Mouse (Mus musculus): ENCODE measurements around the gene Naa11. TPM values are rescaled to one million over a fixed set of nuclear protein-coding genes. Genes with fewer than 3 reads are reported as not detected.

Naa11 gene
- polyA plus RNA-seq, 1 experiment from 2014 or later = not detected

DNA sequence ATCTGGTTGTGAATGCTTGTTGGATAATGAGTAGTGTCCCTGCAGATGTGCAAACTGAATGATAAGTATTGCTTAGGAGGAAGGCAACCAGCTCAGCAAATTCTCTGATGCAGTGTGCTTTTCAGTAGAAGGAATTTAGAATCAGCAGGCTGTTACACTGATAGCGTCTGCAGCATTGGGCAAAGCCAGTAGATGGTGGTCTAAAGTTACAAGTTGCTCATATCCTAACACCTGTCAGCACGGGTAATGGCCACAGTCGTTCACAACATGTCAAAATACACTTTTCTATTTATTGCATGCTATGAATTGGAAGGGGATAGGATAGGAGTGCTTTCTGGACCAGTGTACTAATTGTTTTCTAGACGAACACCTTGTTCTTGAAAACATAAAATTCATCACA is 33.1 kb downstream of the Naa11 start:
- DNase-seq (ENCODE audit: low spot score) = no peak
- H3K4me3 ChIP-seq (ENCODE audit: low read depth, low read length) = no peak overlapping the region
- ATAC-seq (replicated peaks; ENCODE audit: low FRiP score) = no peak
- no peaks in the 10 kb centered on the region for H3K36me3 ChIP-seq (ENCODE audit: control insufficient read depth, insufficient read depth, low read length)
- 64% methylated on average over 4 of the region's 4 CpGs for WGBS
- no peaks in the 10 kb centered on the region for H3K27me3 ChIP-seq (replicated peaks; ENCODE audit: control insufficient read depth, insufficient read depth, low read length)
- H3K27ac ChIP-seq (ENCODE audit: low read depth, low read length) = no peak overlapping the region
- H3K4me1 ChIP-seq (replicated peaks; ENCODE audit: control insufficient read depth, insufficient read depth, low read length) = no peaks in the 10 kb centered on the region
- H3K9ac ChIP-seq (ENCODE audit: low read depth, low read length) = no peak overlapping the region
- no peak overlapping the region for H3K4me2 ChIP-seq
- H3K9me3 ChIP-seq (ENCODE audit: control insufficient read depth, low read length) = no peaks in the 10 kb centered on the region

DNA sequence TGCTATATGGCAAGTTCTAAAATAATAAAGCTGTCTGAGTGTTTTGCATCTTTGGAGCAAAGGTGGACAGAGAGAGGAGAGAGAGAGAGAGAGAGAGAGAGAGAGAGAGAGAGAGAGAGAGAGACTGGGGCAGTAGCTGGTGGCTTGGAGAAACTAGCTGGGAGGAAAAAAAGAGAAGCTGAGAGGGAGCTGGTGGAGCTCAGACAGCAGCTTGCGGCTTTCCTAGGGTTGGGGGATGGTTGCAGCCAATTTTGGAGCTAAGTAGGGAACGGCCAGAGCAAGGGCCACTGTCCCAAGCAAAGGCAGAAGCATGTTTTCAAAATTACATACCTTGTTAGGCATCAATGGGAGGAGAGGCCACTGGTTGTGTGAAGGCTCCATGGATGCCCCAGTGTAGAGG is 36.0 kb downstream of the Naa11 start:
- ATAC-seq (replicated peaks; ENCODE audit: low FRiP score) (no peak), DNase-seq (ENCODE audit: low spot score) (no peak)
- Histone ChIP-seq H3K9ac (ENCODE audit: low read depth, low read length) (no peak overlapping the region), H3K4me1 (replicated peaks; ENCODE audit: control insufficient read depth, insufficient read depth, low read length) (no peaks in the 10 kb centered on the region), H3K36me3 (ENCODE audit: control insufficient read depth, insufficient read depth, low read length) (no peaks in the 10 kb centered on the region), H3K27me3 (replicated peaks; ENCODE audit: control insufficient read depth, insufficient read depth, low read length) (no peaks in the 10 kb centered on the region), H3K9me3 (ENCODE audit: control insufficient read depth, low read length) (no peaks in the 10 kb centered on the region), H3K4me3 (ENCODE audit: low read depth, low read length) (no peak overlapping the region), H3K4me2 (no peak overlapping the region), H3K27ac (ENCODE audit: low read depth, low read length) (no peak overlapping the region)
- WGBS = 50% methylated on average over 2 of the region's 2 CpGs

DNA sequence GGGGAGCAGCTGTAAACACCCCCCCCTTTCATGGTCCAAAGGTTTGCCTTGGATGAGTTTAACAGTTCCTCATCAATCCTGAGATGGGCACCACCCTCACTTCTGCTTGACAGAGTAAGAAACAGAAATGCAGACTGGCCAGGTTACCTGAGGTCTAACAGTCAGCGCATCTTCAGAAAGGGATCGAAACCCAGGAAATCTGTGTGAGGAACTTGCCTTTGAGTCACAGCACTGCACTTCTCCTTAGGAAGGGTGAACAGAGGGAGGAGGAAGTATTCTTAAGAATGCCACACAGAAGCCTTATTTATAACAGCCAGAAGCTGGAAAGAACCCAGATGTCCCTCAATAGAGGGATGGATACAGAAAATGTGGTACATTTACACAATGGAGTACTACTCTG is 37.0 kb downstream of the Naa11 start:
- Histone ChIP-seq H3K9me3 (ENCODE audit: control insufficient read depth, low read length) (no peaks in the 10 kb centered on the region), H3K27me3 (replicated peaks; ENCODE audit: control insufficient read depth, insufficient read depth, low read length) (no peaks in the 10 kb centered on the region)

GRCm38 (mm10) chr5:97348760-97349159 is 43.4 kb downstream of the Naa11 start:
- H3K27me3 ChIP-seq (replicated peaks; ENCODE audit: control insufficient read depth, insufficient read depth, low read length) = no peaks in the 10 kb centered on the region
- no peak overlapping the region for H3K4me2 ChIP-seq
- no peaks in the 10 kb centered on the region for H3K9me3 ChIP-seq (ENCODE audit: control insufficient read depth, low read length)
- no peak overlapping the region for H3K27ac ChIP-seq (ENCODE audit: low read depth, low read length)
- H3K9ac ChIP-seq (ENCODE audit: low read depth, low read length) = no peak overlapping the region
- ATAC-seq (replicated peaks; ENCODE audit: low FRiP score) (no peak), DNase-seq (ENCODE audit: low spot score) (no peak)
- no peaks in the 10 kb centered on the region for H3K36me3 ChIP-seq (ENCODE audit: control insufficient read depth, insufficient read depth, low read length)
- no peak overlapping the region for H3K4me3 ChIP-seq (ENCODE audit: low read depth, low read length)
- WGBS = 70% methylated on average over 2 of the region's 2 CpGs
- no peaks in the 10 kb centered on the region for H3K4me1 ChIP-seq (replicated peaks; ENCODE audit: control insufficient read depth, insufficient read depth, low read length)

More for the DNA sequence above, 37.0 kb downstream of the Naa11 start:
- Histone ChIP-seq H3K36me3 (ENCODE audit: control insufficient read depth, insufficient read depth, low read length) (no peaks in the 10 kb centered on the region), H3K9ac (ENCODE audit: low read depth, low read length) (no peak overlapping the region), H3K4me1 (replicated peaks; ENCODE audit: control insufficient read depth, insufficient read depth, low read length) (no peaks in the 10 kb centered on the region), H3K27ac (ENCODE audit: low read depth, low read length) (no peak overlapping the region), H3K4me3 (ENCODE audit: low read depth, low read length) (no peak overlapping the region), H3K4me2 (no peak overlapping the region)
- DNase-seq (ENCODE audit: low spot score) = no peak
- ATAC-seq (replicated peaks; ENCODE audit: low FRiP score) = no peak
- 89% methylated on average over 2 of the region's 2 CpGs for WGBS

GRCm38 (mm10) chr5:97348310-97348709 is 43.9 kb downstream of the Naa11 start:
- no peaks in the 10 kb centered on the region for H3K4me1 ChIP-seq (replicated peaks; ENCODE audit: control insufficient read depth, insufficient read depth, low read length)
- H3K27ac ChIP-seq (ENCODE audit: low read depth, low read length) = no peak overlapping the region
- H3K4me2 ChIP-seq = no peak overlapping the region
- DNase-seq (ENCODE audit: low spot score) (no peak), ATAC-seq (replicated peaks; ENCODE audit: low FRiP score) (no peak)
- no peak overlapping the region for H3K4me3 ChIP-seq (ENCODE audit: low read depth, low read length)
- 59% methylated on average over 8 of the region's 8 CpGs for WGBS
- H3K27me3 ChIP-seq (replicated peaks; ENCODE audit: control insufficient read depth, insufficient read depth, low read length) = no peaks in the 10 kb centered on the region
- H3K9ac ChIP-seq (ENCODE audit: low read depth, low read length) = no peak overlapping the region
- no peaks in the 10 kb centered on the region for H3K9me3 ChIP-seq (ENCODE audit: control insufficient read depth, low read length)
- no peaks in the 10 kb centered on the region for H3K36me3 ChIP-seq (ENCODE audit: control insufficient read depth, insufficient read depth, low read length)

- no peak for DNase-seq (ENCODE audit: low spot score)
- no peaks in the 10 kb centered on the region for H3K9me3 ChIP-seq (ENCODE audit: control insufficient read depth, low read length)
- 83% methylated on average over 10 of the region's 10 CpGs for WGBS
- H3K27ac ChIP-seq (ENCODE audit: low read depth, low read length) = no peak overlapping the region
- ATAC-seq (replicated peaks; ENCODE audit: low FRiP score) = no peak
- H3K4me1 ChIP-seq (replicated peaks; ENCODE audit: control insufficient read depth, insufficient read depth, low read length) = no peaks in the 10 kb centered on the region
- H3K27me3 ChIP-seq (replicated peaks; ENCODE audit: control insufficient read depth, insufficient read depth, low read length) = no peaks in the 10 kb centered on the region
- no peak overlapping the region for H3K4me3 ChIP-seq (ENCODE audit: low read depth, low read length)
- no peaks in the 10 kb centered on the region for H3K36me3 ChIP-seq (ENCODE audit: control insufficient read depth, insufficient read depth, low read length)
- H3K9ac ChIP-seq (ENCODE audit: low read depth, low read length) = no peak overlapping the region
- no peak overlapping the region for H3K4me2 ChIP-seq
These were observed 46.4 kb downstream of the Naa11 start for GRCm38 (mm10) chr5:97345732-97346253.

- Histone ChIP-seq H3K27ac (ENCODE audit: low read depth, low read length) (no peak overlapping the region), H3K4me3 (ENCODE audit: low read depth, low read length) (no peak overlapping the region), H3K27me3 (replicated peaks; ENCODE audit: control insufficient read depth, insufficient read depth, low read length) (no peaks in the 10 kb centered on the region), H3K9ac (ENCODE audit: low read depth, low read length) (no peak overlapping the region), H3K4me1 (replicated peaks; ENCODE audit: control insufficient read depth, insufficient read depth, low read length) (no peaks in the 10 kb centered on the region), H3K9me3 (ENCODE audit: control insufficient read depth, low read length) (no peaks in the 10 kb centered on the region), H3K4me2 (no peak overlapping the region), H3K36me3 (ENCODE audit: control insufficient read depth, insufficient read depth, low read length) (no peaks in the 10 kb centered on the region)
- DNase-seq (ENCODE audit: low spot score) = no peak
- no peak for ATAC-seq (replicated peaks; ENCODE audit: low FRiP score)
These were observed 47.0 kb downstream of the Naa11 start for GRCm38 (mm10) chr5:97345129-97345528.

GRCm38 (mm10) chr5:97344144-97344543 is 48.0 kb downstream of the Naa11 start:
- no peak overlapping the region for H3K4me3 ChIP-seq (ENCODE audit: low read depth, low read length)
- DNase-seq (ENCODE audit: low spot score) = no peak
- 83% methylated on average over 3 of the region's 3 CpGs for WGBS

GRCm38 (mm10) chr5:97334794-97335193 is 57.4 kb downstream of the Naa11 start:
- H3K4me1 ChIP-seq (replicated peaks; ENCODE audit: control insufficient read depth, insufficient read depth, low read length) = no peaks in the 10 kb centered on the region
- H3K27me3 ChIP-seq (replicated peaks; ENCODE audit: control insufficient read depth, insufficient read depth, low read length) = no peaks in the 10 kb centered on the region
- no peak overlapping the region for H3K4me2 ChIP-seq
- H3K9ac ChIP-seq (ENCODE audit: low read depth, low read length) = no peak overlapping the region
- H3K36me3 ChIP-seq (ENCODE audit: control insufficient read depth, insufficient read depth, low read length) = no peaks in the 10 kb centered on the region
- no peak overlapping the region for H3K4me3 ChIP-seq (ENCODE audit: low read depth, low read length)
- H3K27ac ChIP-seq (ENCODE audit: low read depth, low read length) = no peak overlapping the region
- DNase-seq (ENCODE audit: low spot score) (no peak), ATAC-seq (replicated peaks; ENCODE audit: low FRiP score) (no peak)
- H3K9me3 ChIP-seq (ENCODE audit: control insufficient read depth, low read length) = no peaks in the 10 kb centered on the region
- 51% methylated on average over 3 of the region's 3 CpGs for WGBS

More at GRCm38 (mm10) chr5:97344144-97344543, 48.0 kb downstream of the Naa11 start:
- Histone ChIP-seq H3K27me3 (replicated peaks; ENCODE audit: control insufficient read depth, insufficient read depth, low read length) (no peaks in the 10 kb centered on the region), H3K27ac (ENCODE audit: low read depth, low read length) (no peak overlapping the region), H3K9ac (ENCODE audit: low read depth, low read length) (no peak overlapping the region), H3K4me1 (replicated peaks; ENCODE audit: control insufficient read depth, insufficient read depth, low read length) (no peaks in the 10 kb centered on the region), H3K36me3 (ENCODE audit: control insufficient read depth, insufficient read depth, low read length) (no peaks in the 10 kb centered on the region), H3K9me3 (ENCODE audit: control insufficient read depth, low read length) (no peaks in the 10 kb centered on the region), H3K4me2 (no peak overlapping the region)
- no peak for ATAC-seq (replicated peaks; ENCODE audit: low FRiP score)
